Mouse (Mus musculus) left cerebral cortex, adult 8-10 months (tissue): ENCODE results near the gene Dhx58. TPM values are rescaled to one million over a fixed set of nuclear protein-coding genes. Genes with fewer than 3 reads are reported as not detected.

Experiments used
- DNase-seq, 2 experiments: peaks; one replicate each; pipeline ENCODE4 v3.0.0; 2022; ENCODE audit warnings: low spot score in 2 of 2
- total RNA-seq, 4 experiments: library from RNA; stranded (reverse); gene quantifications; 2 replicates each; pipeline ENCODE4 v1.2.4; 2022

The Dhx58 gene
- total RNA-seq, 4 experiments from 2014 or later: 1.6 to 2.1 (median 1.8) TPM

DNA sequence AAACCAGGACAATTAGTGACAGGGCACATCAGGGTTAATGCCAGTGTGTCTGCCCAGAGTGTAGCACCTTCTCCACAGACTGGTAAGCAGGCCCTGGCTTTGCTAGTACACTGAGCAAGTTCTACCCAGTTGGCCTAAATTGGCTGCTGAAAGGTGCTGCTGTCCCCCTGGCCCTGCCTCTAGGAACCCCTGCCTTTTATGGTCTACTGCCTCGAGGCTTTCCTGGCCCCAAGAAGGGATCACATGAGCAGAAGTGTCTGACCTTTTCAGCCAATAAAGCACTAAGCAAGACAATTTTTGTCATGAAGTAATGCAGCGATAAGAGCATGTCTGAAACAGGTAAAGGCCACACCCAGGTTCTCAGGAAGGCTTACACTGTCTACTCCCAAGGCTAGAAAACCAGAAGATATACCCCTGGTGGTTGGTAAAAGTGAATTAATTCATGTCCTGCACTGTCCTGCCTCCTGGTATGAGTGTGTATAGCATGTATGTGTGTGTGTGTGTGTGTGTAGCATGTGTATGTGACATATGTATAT is 18.5 kb upstream of the Dhx58 start:
- DNase-seq: no peak

DNA sequence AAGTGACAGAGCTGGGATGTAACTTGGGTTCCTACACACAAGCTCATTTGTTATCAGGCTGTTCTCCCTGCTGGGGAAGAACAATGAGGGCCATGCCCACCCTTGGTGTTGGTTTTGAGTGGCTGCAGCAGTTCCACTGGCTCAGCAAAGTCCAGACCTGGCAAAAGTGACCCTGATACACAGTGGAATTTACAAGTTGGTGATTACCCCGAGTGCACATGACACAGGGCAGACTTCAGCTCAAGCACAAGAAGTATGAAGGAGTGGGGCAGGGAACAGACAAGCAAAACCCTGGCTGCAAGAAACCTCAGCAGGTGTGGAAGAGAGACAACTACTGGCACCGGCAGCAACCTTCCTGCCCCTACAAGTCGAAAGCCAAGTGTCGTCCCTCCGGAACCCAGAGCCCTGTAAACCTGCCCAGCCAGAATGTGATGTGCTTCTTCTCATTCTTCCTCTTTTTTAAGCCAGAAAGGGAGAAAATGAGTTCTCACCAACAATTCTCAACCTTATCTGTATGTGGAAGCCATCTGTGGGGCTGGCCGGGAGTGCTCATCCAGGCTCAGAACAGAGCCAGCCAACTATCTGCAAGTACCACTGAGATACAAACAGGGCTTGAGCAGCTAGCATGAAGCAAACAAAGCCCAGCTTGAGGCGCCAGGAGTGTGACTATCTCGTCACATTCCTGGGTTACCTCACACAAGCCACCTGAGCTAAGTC is 17.9 kb upstream of the Dhx58 start:
- no peak for DNase-seq

- no peak for DNase-seq
Measured at GRCm38 (mm10) chr11:100721254-100721653, 17.2 kb upstream of the Dhx58 start.

- no peak for DNase-seq
Measured at GRCm38 (mm10) chr11:100720345-100720744, 16.3 kb upstream of the Dhx58 start.

DNA sequence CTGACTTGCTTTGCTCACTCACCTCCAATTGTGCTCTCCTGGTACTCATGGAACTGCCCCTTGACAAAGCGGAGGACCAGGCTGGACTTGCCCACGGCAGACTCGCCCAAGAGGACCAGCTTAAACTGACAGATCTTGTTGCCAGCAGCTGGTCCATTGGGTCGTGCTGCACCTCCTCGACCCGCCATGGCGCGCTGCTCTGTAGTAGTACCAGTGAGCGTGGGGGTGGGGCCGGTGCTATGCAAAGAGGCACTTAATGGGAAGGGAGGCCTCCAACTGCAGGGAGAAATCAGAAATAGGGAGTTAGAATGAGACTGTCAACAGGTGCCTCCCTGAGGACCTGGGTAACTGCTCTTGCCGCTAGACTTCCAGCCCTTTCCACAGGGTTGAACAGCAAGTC is 15.8 kb upstream of the Dhx58 start:
- DNase-seq: no peak

DNA sequence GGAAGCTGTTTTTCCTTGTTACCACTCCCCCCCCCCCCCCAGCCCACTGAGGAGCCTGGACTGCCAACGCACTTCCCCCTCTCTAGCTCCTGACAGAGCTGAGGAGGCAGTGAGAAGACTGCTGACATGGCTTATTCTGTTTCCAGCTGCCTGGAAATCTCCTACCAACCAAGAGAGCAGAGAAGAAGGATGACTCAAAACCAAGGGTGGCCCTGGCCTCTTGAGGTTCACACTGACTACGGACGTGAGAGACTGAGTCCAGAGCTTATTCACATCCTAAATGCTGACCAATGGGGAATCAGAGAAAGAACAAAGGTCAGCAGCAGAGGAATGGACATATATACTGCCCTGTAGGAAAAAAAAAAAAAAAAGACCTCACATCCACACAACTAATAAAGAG is 15.2 kb upstream of the Dhx58 start:
- no peak for DNase-seq

DNA sequence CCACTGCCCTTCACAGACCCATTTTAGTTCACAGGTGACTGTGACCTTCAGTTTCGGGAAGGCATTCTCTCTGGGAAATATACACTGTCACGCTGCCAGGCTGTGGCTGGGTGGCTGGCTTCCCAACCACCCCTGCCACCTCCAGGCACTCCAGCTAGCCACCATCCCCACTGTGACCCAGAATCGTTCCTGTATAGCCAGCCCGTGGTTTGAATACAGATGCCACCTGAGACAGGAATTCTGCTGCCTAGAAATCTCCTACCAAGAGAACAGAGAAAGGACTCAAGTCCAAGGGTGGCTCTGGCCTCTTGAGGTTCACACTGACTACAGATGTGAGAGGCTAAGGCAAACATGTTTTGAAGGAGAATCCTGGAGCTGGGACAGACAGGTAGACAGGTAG is 14.8 kb upstream of the Dhx58 start:
- DNase-seq: no peak

DNA sequence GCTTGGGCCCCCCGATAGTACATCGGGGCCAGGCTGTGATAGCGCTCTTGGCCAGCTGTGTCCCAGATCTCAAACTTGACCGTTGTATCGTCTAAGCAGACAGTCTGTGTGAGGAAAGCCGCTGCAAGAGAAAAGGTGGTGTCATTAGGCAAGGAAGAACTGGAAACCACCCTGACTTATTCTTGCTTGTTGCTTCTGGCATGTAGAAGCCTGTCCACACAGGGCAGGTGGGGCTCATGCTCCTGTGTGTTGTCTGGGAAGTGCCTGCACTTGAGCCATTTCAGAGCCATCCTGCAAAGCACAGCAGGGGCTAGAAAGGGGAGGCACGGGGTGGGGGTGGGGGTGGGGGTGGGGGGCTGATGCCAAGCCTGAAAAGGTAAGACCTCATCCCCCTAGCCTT is 14.4 kb upstream of the Dhx58 start:
- DNase-seq: no peak

- no peak for DNase-seq
Measured at GRCm38 (mm10) chr11:100716649-100717048, 12.6 kb upstream of the Dhx58 start.

DNA sequence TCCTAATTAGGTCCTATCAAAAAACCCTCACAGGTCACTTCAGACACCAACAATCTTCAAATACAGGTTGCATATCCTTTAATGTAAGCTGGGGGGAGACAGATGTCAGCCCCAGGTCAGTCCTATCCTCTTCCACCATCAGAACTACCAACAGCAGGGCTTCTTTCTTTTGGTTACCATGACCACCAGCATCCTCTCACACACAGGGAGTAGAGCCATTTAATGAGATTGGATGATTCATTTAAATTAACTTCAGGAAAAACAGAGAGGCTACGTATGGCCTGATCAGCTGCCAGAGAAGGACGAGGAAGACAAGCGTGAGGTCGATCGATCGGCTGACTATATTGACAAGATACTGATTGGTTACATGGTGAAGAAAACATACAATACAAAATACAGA is 10.9 kb upstream of the Dhx58 start:
- DNase-seq: no peak

DNA sequence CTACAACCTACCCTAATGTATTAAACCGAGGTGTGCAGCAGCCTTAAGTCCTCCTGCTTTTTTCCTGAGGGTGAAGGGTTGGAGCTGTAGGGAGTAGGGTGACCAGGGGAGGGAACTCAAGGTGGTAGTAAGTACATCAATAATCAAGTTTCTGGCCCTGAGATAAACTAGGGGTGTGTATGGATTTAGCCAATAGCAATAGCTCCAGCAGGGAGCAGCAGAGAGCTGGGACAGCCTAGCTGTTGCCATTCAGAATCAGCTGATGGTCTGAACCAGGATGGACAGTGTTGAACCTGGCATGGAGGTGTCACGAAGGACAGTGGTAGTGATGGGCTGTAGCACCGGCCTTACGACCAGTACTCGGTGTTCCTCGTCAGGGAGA is 10.5 kb upstream of the Dhx58 start:
- no peak for DNase-seq

- DNase-seq: no peak
Measured at GRCm38 (mm10) chr11:100713735-100714533, 9.9 kb upstream of the Dhx58 start, which contains the start of gene Hspb9. Hspb9 (plus strand) TSS chr11:100713850.

GRCm38 (mm10) chr11:100713174-100713573 is 9.1 kb upstream of the Dhx58 start:
- no peak for DNase-seq

DNA sequence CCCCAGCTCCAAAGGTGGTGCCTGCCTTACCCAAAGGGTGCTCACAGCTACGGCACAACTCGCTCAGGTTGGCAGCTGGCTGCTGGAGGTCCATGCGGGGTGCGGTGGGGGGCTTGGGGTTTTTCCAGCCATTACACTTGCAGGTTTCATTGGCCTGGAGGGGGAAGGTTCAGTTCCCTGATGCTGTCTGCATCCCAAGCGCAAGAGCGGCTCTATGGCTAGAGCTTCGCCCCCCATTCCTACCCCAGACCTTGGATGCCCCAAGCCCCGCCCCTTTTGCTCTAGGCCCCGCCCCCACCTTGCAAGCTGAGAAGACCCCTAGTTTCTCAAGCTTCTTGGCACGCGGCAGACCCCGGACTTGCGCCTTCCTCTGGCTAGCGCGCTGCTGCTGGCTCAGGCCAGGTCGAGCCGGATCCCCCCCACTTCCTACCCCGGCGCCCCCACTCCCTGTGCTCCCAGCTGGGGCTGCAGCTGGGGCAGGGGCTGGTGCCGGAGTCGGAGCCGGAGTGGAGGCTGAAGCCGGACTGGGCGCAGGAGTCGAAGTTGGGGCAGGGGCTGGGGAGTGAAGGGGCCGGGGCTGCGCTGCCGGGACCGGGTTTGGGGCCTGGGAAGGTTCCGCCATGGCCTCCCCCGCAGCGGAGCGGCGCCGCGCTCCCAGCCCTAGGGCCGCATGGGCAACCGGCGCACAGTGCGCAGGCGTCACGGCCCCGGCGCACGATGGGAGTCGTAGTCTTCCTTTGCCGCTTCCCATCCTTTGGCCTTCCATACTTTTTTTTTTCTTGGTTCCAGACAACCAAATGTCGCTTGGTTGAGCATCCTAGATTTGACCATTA is 7.9 kb upstream of the Dhx58 start, which contains the start of gene Kat2a:
Gene Kat2a (minus strand): TSS at position 683 of the 833 bp plus-strand sequence.
- peak in 1 of 2 experiments; percentile 80 for DNase-seq

- DNase-seq: no peak
Measured at GRCm38 (mm10) chr11:100710977-100711376, 6.9 kb upstream of the Dhx58 start.

DNA sequence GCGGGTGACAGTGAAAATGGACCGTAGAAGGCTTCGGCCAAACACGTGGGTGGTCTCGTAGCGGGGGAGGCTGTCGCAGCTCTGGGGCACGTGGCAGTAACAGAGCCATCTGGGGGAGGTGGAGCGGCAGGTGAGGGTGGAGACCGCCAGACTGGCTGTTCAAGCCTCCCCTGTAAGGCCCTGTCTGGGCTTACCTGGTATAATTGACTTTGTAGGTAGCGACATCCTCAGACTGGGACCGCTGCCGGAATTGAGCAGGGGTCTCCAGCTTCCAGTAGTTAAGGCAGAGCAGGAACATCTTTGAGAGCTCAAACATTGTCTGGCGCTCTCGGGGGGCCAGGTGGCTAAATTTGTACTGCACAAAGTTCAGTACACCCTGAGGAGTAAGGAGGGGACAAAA is 6.5 kb upstream of the Dhx58 start:
- DNase-seq: no peak

DNA sequence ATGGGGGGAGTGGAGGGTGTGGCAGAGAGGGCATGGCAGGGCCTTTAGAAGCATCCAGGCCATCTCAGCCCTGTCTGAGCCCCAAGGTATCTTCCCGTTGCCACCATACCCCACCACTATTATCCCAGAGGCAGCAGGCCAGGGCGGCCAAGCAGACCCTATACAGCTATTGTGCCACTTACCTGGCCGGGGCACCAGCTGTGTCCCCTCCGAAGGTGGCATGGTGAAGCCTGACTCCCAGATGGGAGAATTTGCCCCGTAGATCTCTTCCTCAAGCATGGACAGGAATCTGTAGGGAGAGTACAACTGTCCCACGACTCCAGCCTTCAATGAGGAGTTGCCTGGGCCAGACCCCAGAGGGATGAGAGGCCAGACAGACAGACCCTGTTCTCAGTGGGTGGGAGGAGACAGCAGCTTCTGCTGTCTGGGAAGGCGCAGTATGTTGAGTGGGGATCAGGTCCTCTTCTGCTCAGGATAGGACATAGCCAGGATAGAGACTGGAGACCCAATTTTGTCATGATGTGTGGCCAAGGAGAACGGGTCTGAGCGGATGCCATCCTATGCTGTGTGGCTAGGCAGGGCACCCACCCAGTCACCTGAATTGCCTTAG is 5.2 kb upstream of the Dhx58 start:
- no peak for DNase-seq

GRCm38 (mm10) chr11:100705095-100705747 is 1.1 kb upstream of the Dhx58 start:
- no peak for DNase-seq

GRCm38 (mm10) chr11:100703366-100703765 is 705 bp downstream of the Dhx58 start:
- DNase-seq: no peak

DNA sequence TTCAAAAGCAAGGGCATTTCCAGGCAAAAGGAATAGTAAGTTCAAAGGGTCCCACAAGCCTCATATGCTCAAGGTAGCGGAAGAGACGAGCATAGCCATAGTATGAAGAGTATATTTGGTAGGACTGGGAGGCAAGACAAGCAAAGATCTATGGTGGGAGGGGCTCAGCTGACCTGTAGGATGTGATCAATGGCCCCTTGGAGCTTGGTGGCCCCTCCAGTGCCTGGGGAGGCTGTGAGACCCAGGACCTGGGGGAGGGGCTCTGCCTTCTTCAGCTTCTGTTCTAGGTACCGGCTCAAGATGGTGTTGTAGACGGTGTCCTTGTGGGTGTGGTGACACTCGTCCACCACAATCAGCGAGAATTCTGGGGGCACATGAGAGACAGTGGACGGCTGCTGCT is 1.2 kb downstream of the Dhx58 start:
- DNase-seq: no peak
